Mouse (Mus musculus) induced T-regulatory cell, adult 2 months (primary cell): ENCODE data around the gene Majin.

Source experiments
- DNase-seq: peaks from one replicate; pipeline ENCODE4 v3.0.0-alpha.2; 2012; ENCODE audit warnings: low read depth

Gene Majin

DNA sequence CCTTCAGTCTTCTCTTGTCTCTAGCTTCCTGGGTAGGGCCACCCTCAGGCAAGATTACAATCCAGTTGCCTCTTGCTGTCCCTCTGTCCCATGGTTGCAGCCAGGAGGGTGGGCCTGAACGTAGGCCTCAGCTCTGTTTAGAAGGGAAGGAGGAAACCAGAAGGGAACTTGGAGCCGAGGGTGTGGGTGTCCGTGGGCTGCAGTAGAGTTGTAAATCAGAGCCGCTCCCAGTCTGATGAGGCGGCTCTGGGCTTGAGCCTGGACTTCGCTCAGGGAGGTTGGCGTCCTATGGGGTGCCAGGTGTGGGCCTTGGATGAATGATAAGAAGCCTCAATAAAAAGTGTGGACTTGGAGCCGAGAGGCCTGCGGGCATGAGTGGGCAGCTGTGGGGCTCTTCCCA, 80.0 kb downstream of the Majin start:
- no peak for DNase-seq

GRCm38 (mm10) chr19:6264945-6265344, 80.8 kb downstream of the Majin start:
- no peak for DNase-seq

DNA sequence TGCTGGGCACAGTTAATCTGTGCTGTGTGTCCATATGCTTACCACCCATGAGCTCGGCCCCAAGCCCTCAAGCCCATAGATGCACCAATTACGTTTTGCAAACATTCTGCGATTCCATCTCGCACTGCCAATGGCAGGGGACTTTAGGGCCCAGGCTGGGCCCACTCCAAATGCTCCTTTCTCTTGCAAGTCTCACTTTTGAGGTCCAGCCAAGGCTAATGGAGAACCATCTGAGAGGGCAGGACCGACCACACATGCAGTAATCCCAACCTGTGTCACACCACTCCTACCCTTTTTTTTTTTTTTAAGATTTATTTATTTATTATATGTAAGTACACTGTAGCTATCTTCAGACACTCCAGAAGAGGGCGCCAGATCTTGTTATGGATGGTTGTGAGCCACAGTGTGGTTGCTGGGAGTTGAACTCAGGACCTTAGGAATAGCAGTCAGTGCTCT, 81.6 kb downstream of the Majin start:
- DNase-seq, result no peak

DNA sequence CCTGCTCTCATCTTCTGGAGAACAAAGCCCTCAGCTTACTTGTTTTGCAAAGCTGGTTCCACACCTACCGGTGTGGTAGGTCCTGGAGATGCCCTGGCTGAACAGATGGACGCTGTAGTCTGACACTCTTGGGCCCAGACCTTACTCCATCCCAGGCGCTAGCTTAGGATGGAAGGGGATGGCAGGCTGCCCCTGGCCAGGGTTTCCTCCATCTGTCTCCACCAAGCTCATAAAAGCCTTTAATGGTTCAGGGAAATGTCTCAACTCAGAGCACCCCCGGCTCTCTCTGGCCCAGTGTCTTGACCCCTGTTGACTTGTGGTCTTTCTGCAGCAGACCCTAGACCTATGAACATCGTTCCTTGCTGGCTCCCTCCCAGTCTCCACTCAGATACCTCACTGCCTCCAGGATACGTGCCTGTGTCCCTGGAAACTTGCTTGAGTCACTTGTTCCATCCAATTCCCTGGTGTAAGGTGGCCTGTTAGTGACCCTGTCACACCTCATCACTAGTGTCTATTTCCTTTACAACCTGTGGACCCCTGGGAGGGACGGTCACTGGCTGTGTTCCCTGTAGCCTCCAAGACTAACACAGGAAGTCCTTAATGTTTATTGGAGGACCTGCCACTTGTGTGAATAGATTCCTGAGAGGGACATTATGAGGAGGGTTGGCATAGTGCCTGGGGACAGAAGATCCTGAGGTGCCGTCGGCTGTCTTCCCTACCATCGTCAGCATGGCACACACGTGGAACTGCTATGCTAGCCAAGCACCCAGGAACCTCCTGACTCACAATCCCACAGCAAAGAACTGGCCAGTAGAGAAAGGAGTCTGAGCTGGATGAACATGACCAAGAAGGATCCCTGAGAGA, 83.3 kb downstream of the Majin start:
- DNase-seq, result no peak

GRCm38 (mm10) chr19:6268170-6268528, 84.0 kb downstream of the Majin start:
- DNase-seq, result peak; percentile 95

- no peak for DNase-seq
These were observed 84.5 kb downstream of the Majin start for GRCm38 (mm10) chr19:6268670-6269132.

DNA sequence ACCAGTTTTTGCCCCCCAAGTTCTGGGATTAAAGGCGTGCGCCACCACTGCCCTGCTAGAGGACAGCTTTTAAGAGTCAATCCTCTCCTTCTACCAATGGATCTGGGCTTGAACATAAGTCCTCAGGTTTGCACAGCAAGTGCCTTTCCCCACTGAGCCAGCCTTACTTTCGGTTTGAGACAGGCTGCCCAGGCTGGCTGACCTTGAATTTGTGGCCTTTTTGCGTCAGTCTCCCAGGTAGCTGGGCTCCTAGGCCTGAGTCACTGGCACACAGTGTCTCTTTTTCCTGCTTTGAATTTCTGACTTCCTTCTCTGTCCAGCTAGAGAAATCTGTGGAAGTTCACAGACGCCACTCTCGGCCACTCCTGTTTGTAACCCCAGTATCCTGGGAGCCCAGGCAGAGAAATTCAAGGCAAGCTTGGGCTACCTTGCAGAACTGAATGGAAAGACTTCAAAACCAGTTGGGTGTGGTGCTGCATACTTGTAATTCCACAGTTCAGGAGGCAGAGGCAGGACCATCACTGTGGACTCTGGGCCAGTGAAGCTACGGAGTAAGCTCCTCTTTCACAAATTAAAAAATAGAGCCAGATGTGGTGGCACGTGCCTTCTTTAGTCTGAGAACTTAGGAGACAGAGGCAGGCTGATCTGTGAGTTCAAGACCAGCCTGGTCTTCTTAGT, 85.7 kb downstream of the Majin start:
- no peak for DNase-seq

DNA sequence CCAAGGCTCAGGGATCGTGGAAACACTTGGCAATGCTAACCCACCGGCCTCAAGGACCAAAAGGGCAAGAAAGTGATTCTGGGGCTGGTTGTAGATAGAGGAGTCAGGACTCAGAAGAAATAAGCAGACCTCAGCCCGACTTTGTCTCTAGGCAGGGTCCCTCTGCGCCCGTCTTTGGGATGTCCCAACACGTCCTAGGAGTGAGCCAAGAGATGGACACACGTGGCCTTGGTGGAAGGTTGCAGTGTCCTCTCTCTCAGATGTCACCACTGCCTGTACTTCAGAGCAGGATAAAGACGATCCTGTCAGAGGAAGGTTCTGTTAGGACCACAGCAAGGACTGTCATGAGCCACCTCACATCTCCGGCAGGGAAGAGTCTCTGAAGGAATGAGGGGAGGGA, 86.5 kb downstream of the Majin start:
- DNase-seq, result no peak

- DNase-seq, result no peak
These were observed 87.0 kb downstream of the Majin start for GRCm38 (mm10) chr19:6271206-6271605.

- no peak for DNase-seq
These were observed 87.9 kb downstream of the Majin start for GRCm38 (mm10) chr19:6272053-6272452.

DNA sequence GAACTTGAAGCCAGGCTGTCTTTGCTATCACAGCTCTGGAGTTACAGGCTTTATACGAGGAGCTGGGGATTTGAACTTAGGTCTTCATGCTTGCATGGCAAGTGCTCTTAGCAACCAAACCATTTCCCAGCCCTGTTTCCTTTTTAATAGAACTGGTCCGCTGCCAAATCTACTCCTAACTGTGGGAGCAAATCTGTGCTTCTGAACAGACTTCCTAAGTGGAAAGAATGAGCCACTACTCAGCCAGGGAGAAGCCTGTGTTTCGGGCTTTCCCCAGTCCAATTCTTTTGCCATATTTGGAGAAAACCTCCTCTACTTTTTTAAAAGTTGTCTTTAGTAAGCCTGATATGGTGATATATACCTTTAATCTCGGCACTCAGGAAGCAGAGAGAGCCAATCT, 88.5 kb downstream of the Majin start:
- no peak for DNase-seq

GRCm38 (mm10) chr19:6273592-6273991, 89.4 kb downstream of the Majin start:
- no peak for DNase-seq
